Mouse (Mus musculus) heart, embryonic 15.5 days (tissue): ENCODE measurements at regions not wholly inside any gene's neighbourhood (a gene's known extent, or its start where the extent isn't known, plus 50 kb on each side); places are given as distances from the start of the nearest gene placed in this dataset.

Experiments used
- ATAC-seq: fragments of 200-750 bp; cut with Nextera tagmentation; replicated peaks from 2 replicates; pipeline ENCODE4 v1.8.0; 2017; ENCODE audit warnings: low read depth, moderate TSS enrichment; ENCODE audit not compliant: insufficient number of reproducible peaks, insufficient read depth, low FRiP score
- H3K27ac ChIP-seq: fragments of 300-500 bp; sonication (generic); 2 replicates; pipeline ENCODE4 v1.5.1; 2015; ENCODE audit warnings: mild to moderate bottlenecking, inconsistent platforms
- H3K27me3 ChIP-seq: fragments of 300-500 bp; sonication (generic); 2 replicates; pipeline ENCODE4 v1.6.1; 2015; ENCODE audit warnings: inconsistent platforms
- H3K36me3 ChIP-seq: fragments of 300-500 bp; sonication (generic); 2 replicates; pipeline ENCODE4 v1.6.1; 2015; ENCODE audit warnings: mild to moderate bottlenecking, inconsistent platforms
- H3K4me1 ChIP-seq: fragments of 300-500 bp; sonication (generic); replicated peaks from 2 replicates; pipeline ENCODE4 v1.6.1; 2015; ENCODE audit warnings: inconsistent platforms
- H3K4me2 ChIP-seq: fragments of 300-500 bp; sonication (generic); 2 replicates; pipeline ENCODE4 v1.6.1; 2015; ENCODE audit warnings: inconsistent platforms, mild to moderate bottlenecking, moderate library complexity
- H3K4me3 ChIP-seq: fragments of 300-500 bp; sonication (generic); 2 replicates; pipeline ENCODE4 v1.5.1; 2015; ENCODE audit warnings: mild to moderate bottlenecking, inconsistent platforms
- H3K9ac ChIP-seq: fragments of 300-500 bp; sonication (generic); 2 replicates; pipeline ENCODE4 v1.6.1; 2015; ENCODE audit warnings: mild to moderate bottlenecking, inconsistent platforms
- H3K9me3 ChIP-seq: fragments of 300-500 bp; sonication (generic); replicated peaks from 2 replicates; pipeline ENCODE4 v1.6.1; 2016; ENCODE audit warnings: inconsistent platforms
- WGBS: fragments of 180-500 bp; shearing (Covaris S2); methylation state at CpG from one replicate; pipeline ENCODE4 v1.1.7; 2015; ENCODE audit warnings: mixed read lengths; 5-methylcytosine and 5-hydroxymethylcytosine counted together

DNA sequence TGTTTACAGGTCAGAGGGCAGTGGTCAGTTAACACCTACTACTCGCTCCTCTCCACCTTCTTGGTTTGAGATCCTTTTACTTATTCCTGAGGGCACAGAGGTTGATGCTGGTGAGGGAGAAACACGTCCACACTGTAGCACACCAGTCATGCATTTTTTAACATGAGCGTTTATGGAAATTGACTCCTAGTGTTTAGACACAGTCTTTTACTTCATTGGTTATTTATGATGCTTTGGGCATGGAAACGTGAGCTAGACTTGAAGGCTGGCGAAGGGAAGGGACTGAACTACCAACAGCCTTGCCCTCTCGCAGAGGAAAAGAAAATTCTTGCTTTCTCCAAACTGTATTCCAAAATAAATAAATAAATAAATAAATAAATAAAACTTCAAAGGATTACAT, 61.6 kb upstream of the Daam1 start:
- Histone ChIP-seq H3K4me2 (peak overlapping the region; percentile 71; the same call in 1 of the 2 replicates), H3K27ac (no peak overlapping the region), H3K27me3 (no peaks in the 10 kb centered on the region), H3K4me1 (peaks cover 7% of the 10 kb centered on the region; the same call in 1 of the 2 replicates), H3K9me3 (no peaks in the 10 kb centered on the region), H3K9ac (no peak overlapping the region), H3K4me3 (no peak overlapping the region), H3K36me3 (no peaks in the 10 kb centered on the region)
- ATAC-seq: no peak
- WGBS: 80% methylated on average over 6 of the region's 6 CpGs

DNA sequence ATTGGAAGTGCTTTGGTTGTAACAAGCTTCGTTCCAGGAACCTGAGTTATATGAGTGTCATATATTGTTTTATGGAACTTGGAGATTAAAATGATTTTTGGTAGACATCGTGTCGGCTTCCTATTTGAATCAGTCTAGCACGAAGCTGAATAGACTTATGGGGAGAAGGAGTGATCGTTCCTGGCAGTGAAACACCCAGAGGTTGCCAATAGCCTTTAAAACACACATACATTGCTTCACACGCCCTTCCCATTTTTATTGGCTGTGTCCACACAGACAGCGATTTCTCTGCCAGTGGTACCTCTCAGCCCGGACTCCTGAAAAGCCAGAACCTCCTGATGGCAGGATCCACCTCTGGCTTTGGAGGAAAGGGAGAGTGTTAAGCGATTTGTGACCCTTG, 57.0 kb upstream of the Daam1 start:
- no peak overlapping the region for H3K9ac ChIP-seq
- no peak overlapping the region for H3K27ac ChIP-seq
- H3K4me2 ChIP-seq: no peak overlapping the region
- peaks cover 15% of the 10 kb centered on the region for H3K4me1 ChIP-seq
- no peaks in the 10 kb centered on the region for H3K27me3 ChIP-seq
- H3K4me3 ChIP-seq: no peak overlapping the region
- 65% methylated on average over 9 of the region's 9 CpGs for WGBS
- no peaks in the 10 kb centered on the region for H3K36me3 ChIP-seq
- H3K9me3 ChIP-seq: no peaks in the 10 kb centered on the region
- no peak for ATAC-seq

- no peak overlapping the region for H3K9ac ChIP-seq
- no peaks in the 10 kb centered on the region for H3K9me3 ChIP-seq
- no peaks in the 10 kb centered on the region for H3K27me3 ChIP-seq
- H3K36me3 ChIP-seq: no peaks in the 10 kb centered on the region
- H3K4me2 ChIP-seq: no peak overlapping the region
- H3K27ac ChIP-seq: no peak overlapping the region
- WGBS: 78% methylated on average over 12 of the region's 12 CpGs
- peaks cover 11% of the 10 kb centered on the region for H3K4me1 ChIP-seq
- no peak for ATAC-seq
- no peak overlapping the region for H3K4me3 ChIP-seq
These were observed 55.8 kb upstream of the Daam1 start for GRCm38 (mm10) chr12:71775126-71775525.

- no peaks in the 10 kb centered on the region for H3K9me3 ChIP-seq
- H3K36me3 ChIP-seq: no peaks in the 10 kb centered on the region
- peaks cover 11% of the 10 kb centered on the region for H3K4me1 ChIP-seq
- H3K27me3 ChIP-seq: no peaks in the 10 kb centered on the region
- no peak for ATAC-seq
- H3K9ac ChIP-seq: peak overlapping the region; percentile 22; the same call in 1 of the 2 replicates
- WGBS: 11% methylated on average over 14 of the region's 14 CpGs
- H3K4me2 ChIP-seq: peak overlapping the region; percentile 52
- H3K4me3 ChIP-seq: peak overlapping the region; percentile 31
- H3K27ac ChIP-seq: no peak overlapping the region
These were observed 52.7 kb upstream of the Daam1 start for GRCm38 (mm10) chr12:71778137-71778536.

DNA sequence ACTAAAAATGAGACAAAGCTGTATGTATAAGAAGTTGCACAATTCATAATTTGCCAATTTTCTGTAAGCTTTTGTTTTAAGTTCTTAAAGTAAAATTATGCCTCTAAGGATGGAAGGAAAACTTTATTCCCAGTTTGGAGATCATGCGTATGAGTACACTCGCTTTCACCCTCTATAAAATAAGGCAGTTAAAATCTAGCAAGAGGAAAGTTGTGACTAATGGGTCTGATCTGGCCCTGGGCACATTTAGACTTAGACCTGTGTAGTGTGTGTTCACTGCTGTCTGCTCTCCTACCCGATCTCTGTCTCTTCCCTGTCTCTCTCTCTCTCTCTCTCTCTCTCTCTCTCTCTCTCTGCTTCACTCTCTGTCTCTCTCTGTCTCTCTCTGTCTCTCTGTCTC, 51.9 kb upstream of the Daam1 start:
- Histone ChIP-seq H3K4me1 (peaks cover 10% of the 10 kb centered on the region), H3K4me2 (no peak overlapping the region), H3K9me3 (no peaks in the 10 kb centered on the region), H3K9ac (no peak overlapping the region), H3K27me3 (no peaks in the 10 kb centered on the region), H3K27ac (no peak overlapping the region), H3K4me3 (no peak overlapping the region), H3K36me3 (no peaks in the 10 kb centered on the region)
- no peak for ATAC-seq
- 71% methylated on average over 3 of the region's 3 CpGs for WGBS

GRCm38 (mm10) chr12:71779418-71779817, 51.5 kb upstream of the Daam1 start:
- H3K27ac ChIP-seq: no peak overlapping the region
- WGBS: 44% methylated on average over 6 of the region's 6 CpGs
- no peaks in the 10 kb centered on the region for H3K27me3 ChIP-seq
- H3K36me3 ChIP-seq: no peaks in the 10 kb centered on the region
- peaks cover 8% of the 10 kb centered on the region for H3K4me1 ChIP-seq
- H3K9me3 ChIP-seq: no peaks in the 10 kb centered on the region
- H3K9ac ChIP-seq: no peak overlapping the region
- no peak overlapping the region for H3K4me2 ChIP-seq
- no peak for ATAC-seq
- no peak overlapping the region for H3K4me3 ChIP-seq
